Mouse (Mus musculus) heart, postnatal 0 days (tissue): Measurements from ENCODE around the gene Rpl36al. TPM values are rescaled to one million over a fixed set of nuclear protein-coding genes. Genes with fewer than 3 reads are reported as not detected.

Experiments
- ATAC-seq: fragments of 200-750 bp; cut with Nextera tagmentation; 2 replicates; pipeline ENCODE4 v1.8.0; 2017; ENCODE audit warnings: low read depth, moderate number of reproducible peaks, moderate library complexity; ENCODE audit not compliant: insufficient read depth
- DNase-seq: peaks from one replicate; pipeline ENCODE4 v3.0.0-alpha.2; 2016; ENCODE audit warnings: low spot score
- H3K27ac ChIP-seq: fragments of 300-500 bp; sonication (generic); 2 replicates; pipeline ENCODE4 v1.5.1; 2014; ENCODE audit warnings: low read depth, mild to moderate bottlenecking
- H3K27me3 ChIP-seq: fragments of 300-500 bp; sonication (generic); 2 replicates; pipeline ENCODE4 v1.6.1; 2014; ENCODE audit warnings: low read length, mixed read lengths; ENCODE audit not compliant: control insufficient read depth, insufficient read depth
- H3K36me3 ChIP-seq: fragments of 300-500 bp; sonication (generic); replicated peaks from 2 replicates; pipeline ENCODE4 v1.6.1; 2014; ENCODE audit warnings: low read length, mixed read lengths; ENCODE audit not compliant: control insufficient read depth, insufficient read depth
- H3K4me1 ChIP-seq: fragments of 300-500 bp; sonication (generic); 2 replicates; pipeline ENCODE4 v1.6.1; 2014; ENCODE audit warnings: antibody characterized with exemption; ENCODE audit not compliant: control insufficient read depth, insufficient read depth
- H3K4me2 ChIP-seq: fragments of 300-500 bp; sonication (generic); 2 replicates; pipeline ENCODE4 v1.6.1; 2014; ENCODE audit warnings: low read depth, mild to moderate bottlenecking, low read length, moderate library complexity
- H3K4me3 ChIP-seq: fragments of 300-500 bp; sonication (generic); 2 replicates; pipeline ENCODE4 v1.5.1; 2014; ENCODE audit warnings: low read depth, low read length
- H3K9ac ChIP-seq: fragments of 300-500 bp; sonication (generic); replicated peaks from 2 replicates; pipeline ENCODE4 v1.6.1; 2014; ENCODE audit warnings: low read depth, low read length, mixed read lengths
- H3K9me3 ChIP-seq: fragments of 300-500 bp; sonication (generic); replicated peaks from 2 replicates; pipeline ENCODE4 v1.6.1; 2016; ENCODE audit warnings: low read length; ENCODE audit not compliant: control insufficient read depth
- CTCF ChIP-seq: IDR thresholded peaks from 2 replicates; pipeline ENCODE4 v1.5.1; 2016; ENCODE audit warnings: antibody characterized with exemption, control low read depth, low read depth
- EP300 ChIP-seq: IDR thresholded peaks from 2 replicates; pipeline ENCODE4 v1.6.1; 2016; ENCODE audit warnings: antibody characterized with exemption, low read depth
- WGBS: fragments of 180-500 bp; shearing (Covaris S2); extraction: QIAGEN DNeasy Blood & Tissue Kit; methylation state at CpG from one replicate; pipeline ENCODE4 v1.1.7; 2014; 5-methylcytosine and 5-hydroxymethylcytosine counted together
- polyA plus RNA-seq: library from polyadenylated mRNA; unstranded; fragments of >200 nt; fragmentation: Nextera tagmentation; extraction: Ambion mirVana; gene quantifications from 2 replicates; pipeline ENCODE4 v1.2.1, GENCODE M21; 2015
- total RNA-seq: library from RNA; depleted of rRNA; stranded (reverse); fragments of >200 nt; gene quantifications from 2 replicates; pipeline ENCODE4 v1.2.3, GENCODE M21; 2014; ENCODE audit warnings: low replicate concordance

Gene Rpl36al
- total and polyA plus RNA-seq, 2 experiments from 2014 or later, result 86.3 to 502 TPM

- WGBS, result 86% methylated on average over 4 of the region's 4 CpGs
- Histone ChIP-seq H3K4me2 (no peak overlapping the region), H3K36me3 (no peaks in the 10 kb centered on the region; the same call in 1 of the 2 replicates), H3K27ac (no peak overlapping the region), H3K9ac (no peak overlapping the region), H3K4me3 (no peak overlapping the region), H3K4me1 (peaks cover 14% of the 10 kb centered on the region), H3K27me3 (no peaks in the 10 kb centered on the region), H3K9me3 (no peaks in the 10 kb centered on the region)
- no peak for DNase-seq
- no peak for ATAC-seq
- TF ChIP-seq EP300 (no peak), CTCF (no peak)
Measured at GRCm38 (mm10) chr12:69181800-69182199, 2.1 kb downstream of the Rpl36al start.

GRCm38 (mm10) chr12:69179371-69179770, 4.5 kb downstream of the Rpl36al start:
- Histone ChIP-seq H3K9me3 (no peaks in the 10 kb centered on the region), H3K4me3 (no peak overlapping the region), H3K9ac (no peak overlapping the region), H3K36me3 (no peaks in the 10 kb centered on the region; the same call in 1 of the 2 replicates), H3K27ac (no peak overlapping the region), H3K4me2 (no peak overlapping the region), H3K27me3 (no peaks in the 10 kb centered on the region), H3K4me1 (no peaks in the 10 kb centered on the region)
- TF ChIP-seq CTCF, result no peak
- ATAC-seq (no peak), DNase-seq (no peak)
- 59% methylated on average over 12 of the region's 12 CpGs for WGBS

- DNase-seq (no peak), ATAC-seq (no peak)
- Histone ChIP-seq H3K27me3 (no peaks in the 10 kb centered on the region), H3K36me3 (no peaks in the 10 kb centered on the region; the same call in 1 of the 2 replicates), H3K9ac (no peak overlapping the region), H3K4me2 (no peak overlapping the region), H3K27ac (no peak overlapping the region), H3K4me3 (no peak overlapping the region), H3K9me3 (no peaks in the 10 kb centered on the region), H3K4me1 (no peaks in the 10 kb centered on the region)
- TF ChIP-seq EP300 (no peak), CTCF (no peak)
- WGBS, result 82% methylated on average over 3 of the region's 3 CpGs
Measured at GRCm38 (mm10) chr12:69177526-69177925, 6.4 kb downstream of the Rpl36al start.

GRCm38 (mm10) chr12:69175975-69176374, 7.9 kb downstream of the Rpl36al start:
- no peak for ATAC-seq
- Histone ChIP-seq H3K27ac (no peak overlapping the region), H3K4me3 (no peak overlapping the region), H3K4me2 (no peak overlapping the region), H3K9me3 (no peaks in the 10 kb centered on the region), H3K27me3 (no peaks in the 10 kb centered on the region), H3K9ac (no peak overlapping the region), H3K36me3 (peaks cover 4% of the 10 kb centered on the region; the same call in 1 of the 2 replicates), H3K4me1 (no peaks in the 10 kb centered on the region)
- DNase-seq, result no peak
- WGBS, result 91% methylated on average over 3 of the region's 3 CpGs
- TF ChIP-seq CTCF (no peak), EP300 (no peak)

- Histone ChIP-seq H3K9me3 (no peaks in the 10 kb centered on the region), H3K27ac (no peak overlapping the region), H3K4me1 (peaks cover 13% of the 10 kb centered on the region; the same call in 1 of the 2 replicates), H3K4me2 (no peak overlapping the region), H3K4me3 (no peak overlapping the region), H3K36me3 (peaks cover 4% of the 10 kb centered on the region; the same call in 1 of the 2 replicates), H3K27me3 (no peaks in the 10 kb centered on the region), H3K9ac (no peak overlapping the region)
- TF ChIP-seq EP300, result no peak
- no peak for TF ChIP-seq CTCF
- no peak for ATAC-seq
- WGBS, result 90% methylated on average over 2 of the region's 2 CpGs
- no peak for DNase-seq
Measured at GRCm38 (mm10) chr12:69171307-69171706, 12.6 kb downstream of the Rpl36al start.

- no peaks in the 10 kb centered on the region for H3K27me3 ChIP-seq
- H3K9ac ChIP-seq, result peak within 1 kb of the TSS; percentile 69
- no peaks in the 10 kb centered on the region for H3K9me3 ChIP-seq
- peak within 1 kb of the TSS; percentile 80 for H3K4me3 ChIP-seq
- WGBS, result under 1% methylated on average over 40 of the region's 40 CpGs
- peaks cover 13% of the 10 kb centered on the region; the same call in 1 of the 2 replicates for H3K4me1 ChIP-seq
- H3K27ac ChIP-seq, result peak within 1 kb of the TSS; percentile 80
- DNase-seq (peak; percentile 76), ATAC-seq (peak; percentile 95)
- peaks cover 4% of the 10 kb centered on the region; the same call in 1 of the 2 replicates for H3K36me3 ChIP-seq
- TF ChIP-seq EP300, result peak; percentile 98
- TF ChIP-seq CTCF, result no peak
- H3K4me2 ChIP-seq, result peak within 1 kb of the TSS; percentile 97
Measured at GRCm38 (mm10) chr12:69168461-69169106, 15.3 kb downstream of the Rpl36al start, which contains the start of gene Lrr1. Lrr1 (plus strand) TSS chr12:69168814.
